Mouse (Mus musculus): Measurements from ENCODE around the gene Xrn2. TPM values are rescaled to one million over a fixed set of nuclear protein-coding genes. Genes with fewer than 3 reads are reported as not detected.

Xrn2 gene
- polyA plus RNA-seq (2012; rRNA removed), result 24.0 and 26.5 TPM in 2 replicates

DNA sequence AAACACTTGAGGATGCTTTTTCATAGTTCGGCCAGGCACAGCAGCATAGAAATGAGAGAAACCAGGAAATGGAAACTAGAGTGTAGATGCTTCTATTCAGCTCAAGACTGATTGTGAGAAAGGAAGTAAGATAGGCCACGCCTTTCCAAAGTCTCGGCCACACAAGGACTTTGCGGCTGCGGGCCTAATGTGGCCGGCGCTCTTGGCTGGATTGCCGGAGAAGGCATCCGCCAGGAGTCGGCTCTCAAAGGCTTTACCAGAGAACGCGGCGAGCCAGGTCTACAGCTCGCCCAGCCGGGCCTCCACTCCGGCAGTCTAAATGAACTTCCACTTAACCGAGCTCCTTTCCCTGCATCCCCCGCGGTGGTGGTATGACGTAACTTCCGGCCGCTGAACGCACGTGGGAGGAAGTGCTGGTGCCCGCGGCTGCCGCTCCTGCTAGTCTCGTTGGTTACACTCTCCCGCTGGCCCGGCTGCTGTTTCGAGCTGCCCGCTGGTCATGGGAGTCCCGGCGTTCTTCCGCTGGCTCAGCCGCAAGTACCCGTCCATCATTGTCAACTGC is at the start of gene Xrn2:
Gene Xrn2, plus strand, starts transcription at position 374 of the 562 bp plus-strand sequence.
- under 1% methylated on average over 37 of the region's 37 CpGs for WGBS
- H3K27ac ChIP-seq (ENCODE audit: insufficient read depth, low read length), result peak within 1 kb of the TSS; percentile 100
- H3K36me3 ChIP-seq (ENCODE audit: control insufficient read depth, insufficient read depth, low read length), result no peaks in the 10 kb centered on the region
- H3K27me3 ChIP-seq (ENCODE audit: control insufficient read depth, insufficient read depth, low read length), result no peaks in the 10 kb centered on the region
- peak; percentile 93 to 94 for DNase-seq (ENCODE audit: low read depth in 1 of 2, low spot score in 2 of 2)
- H3K4me1 ChIP-seq (ENCODE audit: control insufficient read depth, insufficient read depth, insufficient read length), result peaks cover 15% of the 10 kb centered on the region
- no peak for TF ChIP-seq CTCF (IDR thresholded peaks at IDR 0.05; ENCODE audit: extremely low read depth, insufficient read depth, insufficient read length, insufficient replicate concordance)
- TF ChIP-seq POLR2A (IDR thresholded peaks at IDR 0.05; ENCODE audit: low read depth, low read length), result peak; percentile 61
- peak within 1 kb of the TSS; percentile 98 for H3K4me3 ChIP-seq (ENCODE audit: extremely low read depth, insufficient read depth, insufficient read length)

DNA sequence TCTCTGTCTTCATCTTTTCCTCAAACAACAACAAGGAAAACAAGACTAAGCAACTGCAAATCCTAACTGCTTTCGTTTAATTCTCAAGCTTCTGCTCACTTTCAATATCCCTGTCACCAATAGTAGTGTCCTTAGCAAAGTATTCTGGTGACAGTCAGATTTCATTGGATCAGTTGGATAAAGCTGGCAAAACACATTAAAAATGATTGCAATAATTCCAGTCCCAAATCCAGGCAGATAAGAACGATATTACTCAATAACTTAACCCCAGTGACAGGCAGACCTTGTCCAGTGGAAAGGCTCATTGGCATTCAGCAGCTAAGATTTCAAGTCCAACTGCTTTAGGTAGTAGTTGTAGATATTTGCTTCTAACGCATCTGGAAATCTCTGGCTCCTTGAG is 37.8 kb upstream of the Xrn2 start:
- Histone ChIP-seq H3K27ac (ENCODE audit: insufficient read depth, low read length) (no peak overlapping the region), H3K4me3 (ENCODE audit: extremely low read depth, insufficient read depth, insufficient read length) (no peak overlapping the region), H3K27me3 (ENCODE audit: control insufficient read depth, insufficient read depth, low read length) (no peaks in the 10 kb centered on the region), H3K36me3 (ENCODE audit: control insufficient read depth, insufficient read depth, low read length) (no peaks in the 10 kb centered on the region), H3K4me1 (ENCODE audit: control insufficient read depth, insufficient read depth, insufficient read length) (no peaks in the 10 kb centered on the region)
- no peak for TF ChIP-seq POLR2A (IDR thresholded peaks at IDR 0.05; ENCODE audit: low read depth, low read length)
- no peak for TF ChIP-seq CTCF (IDR thresholded peaks at IDR 0.05; ENCODE audit: extremely low read depth, insufficient read depth, insufficient read length, insufficient replicate concordance)
- no peak for DNase-seq (ENCODE audit: low read depth in 1 of 2, low spot score in 2 of 2)
- WGBS, result 76% methylated on average over 3 of the region's 3 CpGs

DNA sequence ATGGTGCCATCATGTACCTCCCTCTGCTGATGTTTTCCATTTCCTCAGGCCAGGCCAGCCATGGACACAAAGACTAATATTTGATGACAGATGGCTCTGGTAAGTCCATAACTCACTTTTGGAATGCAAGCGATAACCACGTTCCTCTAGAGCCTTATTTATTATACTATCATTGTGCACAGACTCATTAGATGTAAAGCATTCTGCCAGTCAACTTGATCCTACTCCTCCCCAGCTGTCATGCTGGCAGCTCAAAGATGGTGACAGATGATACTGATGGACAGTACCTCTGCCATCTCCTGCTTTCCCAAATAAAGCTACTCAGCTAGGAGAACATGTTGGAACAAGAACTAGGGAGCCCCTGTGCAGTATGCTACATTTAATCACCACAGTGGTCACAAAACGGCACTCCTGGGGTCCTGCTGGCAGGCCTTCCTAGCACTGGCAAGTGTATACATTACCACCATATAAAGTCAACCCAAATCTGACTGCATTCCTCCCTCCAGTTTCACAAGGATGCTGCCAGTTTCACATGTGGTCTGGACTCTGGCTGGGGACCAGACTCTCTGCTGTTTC is 37.3 kb upstream of the Xrn2 start:
- H3K4me3 ChIP-seq (ENCODE audit: extremely low read depth, insufficient read depth, insufficient read length), result no peak overlapping the region
- no peak overlapping the region for H3K27ac ChIP-seq (ENCODE audit: insufficient read depth, low read length)
- DNase-seq (ENCODE audit: low read depth in 1 of 2, low spot score in 2 of 2), result no peak
- no peaks in the 10 kb centered on the region for H3K27me3 ChIP-seq (ENCODE audit: control insufficient read depth, insufficient read depth, low read length)
- no peak for TF ChIP-seq CTCF (IDR thresholded peaks at IDR 0.05; ENCODE audit: extremely low read depth, insufficient read depth, insufficient read length, insufficient replicate concordance)
- TF ChIP-seq POLR2A (IDR thresholded peaks at IDR 0.05; ENCODE audit: low read depth, low read length), result no peak
- no peaks in the 10 kb centered on the region for H3K36me3 ChIP-seq (ENCODE audit: control insufficient read depth, insufficient read depth, low read length)
- 84% methylated on average over 3 of the region's 3 CpGs for WGBS
- no peaks in the 10 kb centered on the region for H3K4me1 ChIP-seq (ENCODE audit: control insufficient read depth, insufficient read depth, insufficient read length)

DNA sequence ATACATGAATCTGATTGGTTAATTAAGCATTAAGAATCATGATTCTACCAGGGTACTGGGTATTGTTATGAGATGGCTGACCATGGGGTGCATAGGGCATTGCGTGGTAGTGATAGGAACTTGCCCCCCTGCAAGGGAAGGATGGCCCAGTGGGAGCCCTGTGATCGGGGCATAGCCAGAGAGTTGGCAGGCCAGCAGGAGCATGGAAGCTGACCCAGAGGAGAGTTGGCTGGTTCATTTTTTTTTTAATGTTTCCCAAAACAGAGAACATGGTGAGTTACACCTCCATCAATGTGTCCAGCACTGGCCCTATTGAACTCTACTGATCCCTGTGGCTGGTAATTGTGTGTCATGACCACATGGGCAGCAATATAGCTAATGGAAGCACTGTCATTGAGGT is 30.0 kb upstream of the Xrn2 start:
- Histone ChIP-seq H3K4me1 (ENCODE audit: control insufficient read depth, insufficient read depth, insufficient read length) (no peaks in the 10 kb centered on the region), H3K36me3 (ENCODE audit: control insufficient read depth, insufficient read depth, low read length) (no peaks in the 10 kb centered on the region), H3K27ac (ENCODE audit: insufficient read depth, low read length) (no peak overlapping the region), H3K27me3 (ENCODE audit: control insufficient read depth, insufficient read depth, low read length) (no peaks in the 10 kb centered on the region), H3K4me3 (ENCODE audit: extremely low read depth, insufficient read depth, insufficient read length) (no peak overlapping the region)
- WGBS, result 92% methylated on average over 2 of the region's 2 CpGs
- no peak for DNase-seq (ENCODE audit: low read depth in 1 of 2, low spot score in 2 of 2)
- TF ChIP-seq POLR2A (IDR thresholded peaks at IDR 0.05; ENCODE audit: low read depth, low read length), result no peak
- no peak for TF ChIP-seq CTCF (IDR thresholded peaks at IDR 0.05; ENCODE audit: extremely low read depth, insufficient read depth, insufficient read length, insufficient replicate concordance)

DNA sequence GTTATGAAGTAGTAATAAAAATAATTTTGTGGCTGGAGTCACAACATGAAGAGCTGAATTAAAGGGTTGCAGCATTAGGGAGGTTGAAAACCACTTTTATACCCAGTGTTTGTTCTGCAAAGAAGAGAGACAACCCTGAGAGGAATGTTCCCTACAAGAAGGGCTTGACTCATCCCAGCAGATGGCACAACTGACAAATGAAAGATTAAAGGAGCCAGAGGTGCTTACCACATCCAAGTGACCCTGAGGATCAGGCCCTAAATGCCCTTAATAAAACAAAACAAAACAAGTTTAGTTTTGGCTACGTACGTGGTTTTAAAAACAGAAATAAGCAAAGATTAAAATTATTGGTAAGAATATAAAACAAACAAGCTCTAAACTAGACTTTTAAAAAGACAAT is 28.0 kb upstream of the Xrn2 start:
- Histone ChIP-seq H3K27me3 (ENCODE audit: control insufficient read depth, insufficient read depth, low read length) (no peaks in the 10 kb centered on the region), H3K4me3 (ENCODE audit: extremely low read depth, insufficient read depth, insufficient read length) (no peak overlapping the region), H3K36me3 (ENCODE audit: control insufficient read depth, insufficient read depth, low read length) (no peaks in the 10 kb centered on the region), H3K27ac (ENCODE audit: insufficient read depth, low read length) (no peak overlapping the region), H3K4me1 (ENCODE audit: control insufficient read depth, insufficient read depth, insufficient read length) (no peaks in the 10 kb centered on the region)
- no peak for DNase-seq (ENCODE audit: low read depth in 1 of 2, low spot score in 2 of 2)
- whole genome bisulfite sequencing, result 95% methylated on average over 2 of the region's 2 CpGs
- TF ChIP-seq CTCF (IDR thresholded peaks at IDR 0.05; ENCODE audit: extremely low read depth, insufficient read depth, insufficient read length, insufficient replicate concordance), result no peak
- no peak for TF ChIP-seq POLR2A (IDR thresholded peaks at IDR 0.05; ENCODE audit: low read depth, low read length)

DNA sequence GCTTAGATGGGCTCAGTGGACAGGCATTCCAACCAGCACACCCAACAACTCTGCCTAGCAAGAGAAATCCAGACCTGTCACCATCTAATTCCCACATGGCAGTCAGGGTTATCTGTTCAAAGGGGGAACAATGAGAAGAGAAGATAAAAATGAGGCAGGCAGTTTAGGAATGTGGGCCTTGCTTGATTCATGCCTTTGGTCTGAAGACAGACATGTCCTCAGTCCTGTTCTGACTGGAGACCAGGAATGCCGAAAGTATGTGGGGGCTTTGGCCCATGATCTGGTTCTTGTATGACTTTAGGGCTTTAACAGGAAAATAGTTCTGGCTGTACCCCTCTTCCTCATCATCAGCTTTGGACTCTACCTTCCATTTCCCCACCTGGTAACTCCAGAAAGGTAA is 27.0 kb upstream of the Xrn2 start:
- Histone ChIP-seq H3K36me3 (ENCODE audit: control insufficient read depth, insufficient read depth, low read length) (no peaks in the 10 kb centered on the region), H3K4me1 (ENCODE audit: control insufficient read depth, insufficient read depth, insufficient read length) (no peaks in the 10 kb centered on the region), H3K27ac (ENCODE audit: insufficient read depth, low read length) (no peak overlapping the region), H3K4me3 (ENCODE audit: extremely low read depth, insufficient read depth, insufficient read length) (no peak overlapping the region), H3K27me3 (ENCODE audit: control insufficient read depth, insufficient read depth, low read length) (no peaks in the 10 kb centered on the region)
- no peak for DNase-seq (ENCODE audit: low read depth in 1 of 2, low spot score in 2 of 2)
- TF ChIP-seq CTCF (IDR thresholded peaks at IDR 0.05; ENCODE audit: extremely low read depth, insufficient read depth, insufficient read length, insufficient replicate concordance), result no peak
- no peak for TF ChIP-seq POLR2A (IDR thresholded peaks at IDR 0.05; ENCODE audit: low read depth, low read length)
- 82% methylated on average over 1 of the region's 1 CpGs for WGBS

DNA sequence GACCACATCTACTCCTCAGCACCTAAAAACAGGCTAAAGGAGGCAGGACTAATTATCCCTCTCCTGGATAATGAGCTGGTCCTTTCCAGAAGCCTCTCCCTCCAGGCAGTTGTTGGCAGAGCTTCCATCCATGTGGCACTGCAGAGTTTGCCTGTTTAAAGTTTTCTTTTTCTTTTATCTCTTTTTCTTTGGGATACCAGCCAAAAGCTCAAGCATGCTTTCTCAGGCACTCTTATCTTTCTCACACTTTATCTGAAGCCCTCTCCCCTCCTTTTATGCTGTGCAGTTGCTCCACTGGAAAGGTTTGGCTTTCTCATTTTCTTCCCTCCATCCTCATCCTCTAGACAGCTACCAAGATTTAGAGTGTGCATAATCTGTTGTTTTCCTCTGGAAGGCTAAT is 26.4 kb upstream of the Xrn2 start:
- TF ChIP-seq POLR2A (IDR thresholded peaks at IDR 0.05; ENCODE audit: low read depth, low read length) (no peak), CTCF (IDR thresholded peaks at IDR 0.05; ENCODE audit: extremely low read depth, insufficient read depth, insufficient read length, insufficient replicate concordance) (no peak)
- no peak for DNase-seq (ENCODE audit: low read depth in 1 of 2, low spot score in 2 of 2)
- H3K36me3 ChIP-seq (ENCODE audit: control insufficient read depth, insufficient read depth, low read length), result no peaks in the 10 kb centered on the region
- no peak overlapping the region for H3K27ac ChIP-seq (ENCODE audit: insufficient read depth, low read length)
- H3K4me1 ChIP-seq (ENCODE audit: control insufficient read depth, insufficient read depth, insufficient read length), result no peaks in the 10 kb centered on the region
- H3K27me3 ChIP-seq (ENCODE audit: control insufficient read depth, insufficient read depth, low read length), result no peaks in the 10 kb centered on the region
- no peak overlapping the region for H3K4me3 ChIP-seq (ENCODE audit: extremely low read depth, insufficient read depth, insufficient read length)
